Mouse (Mus musculus): ENCODE measurements at regions not wholly inside any gene's neighbourhood (a gene's known extent, or its start where the extent isn't known, plus 50 kb on each side); places are given as distances from the start of the nearest gene placed in this dataset.

- H3K9ac ChIP-seq: no peak overlapping the region
- peak; percentile 79 for DNase-seq
- ATAC-seq (ENCODE audit: insufficient read depth): peak; percentile 63
- H3K4me2 ChIP-seq: no peak overlapping the region
- peaks cover 7% of the 10 kb centered on the region; the same call in 1 of the 2 replicates for H3K4me1 ChIP-seq (ENCODE audit: insufficient read depth)
- no peak for TF ChIP-seq CTCF (IDR thresholded peaks at IDR 0.05; ENCODE audit: low read depth)
- H3K9me3 ChIP-seq (ENCODE audit: low read depth, low read length): no peaks in the 10 kb centered on the region
- peak overlapping the region; percentile 18; the same call in 1 of the 2 replicates for H3K27ac ChIP-seq (ENCODE audit: low read depth)
- WGBS: 24% methylated on average over 5 of the region's 5 CpGs
- no peaks in the 10 kb centered on the region for H3K27me3 ChIP-seq (ENCODE audit: insufficient read depth, low read length)
- H3K4me3 ChIP-seq (ENCODE audit: low read depth, low read length): no peak overlapping the region
- H3K36me3 ChIP-seq (ENCODE audit: insufficient read depth): no peaks in the 10 kb centered on the region
These were observed 192.3 kb downstream of the Gm5447 start for GRCm38 (mm10) chr13:31166286-31166685.

- ATAC-seq (ENCODE audit: insufficient read depth) (no peak), DNase-seq (peak; percentile 92)
- H3K27me3 ChIP-seq (ENCODE audit: insufficient read depth, low read length): no peaks in the 10 kb centered on the region
- H3K9me3 ChIP-seq (ENCODE audit: low read depth, low read length): no peaks in the 10 kb centered on the region
- H3K36me3 ChIP-seq (ENCODE audit: insufficient read depth): no peaks in the 10 kb centered on the region
- no peak overlapping the region for H3K4me2 ChIP-seq
- TF ChIP-seq CTCF (IDR thresholded peaks at IDR 0.05; ENCODE audit: low read depth): no peak
- peak overlapping the region; percentile 65; the same call in 1 of the 2 replicates for H3K27ac ChIP-seq (ENCODE audit: low read depth)
- H3K4me3 ChIP-seq (ENCODE audit: low read depth, low read length): no peak overlapping the region
- no peak overlapping the region for H3K9ac ChIP-seq
- H3K4me1 ChIP-seq (ENCODE audit: insufficient read depth): peaks cover 7% of the 10 kb centered on the region; the same call in 1 of the 2 replicates
- WGBS: 36% methylated on average over 2 of the region's 2 CpGs
These were observed 194.8 kb downstream of the Gm5447 start for GRCm38 (mm10) chr13:31168854-31169253.

GRCm38 (mm10) chr13:31171751-31172150 lies 197.7 kb downstream of the Gm5447 start:
- DNase-seq (peak; percentile 61), ATAC-seq (ENCODE audit: insufficient read depth) (no peak)
- H3K4me1 ChIP-seq (ENCODE audit: insufficient read depth): no peaks in the 10 kb centered on the region
- H3K36me3 ChIP-seq (ENCODE audit: insufficient read depth): no peaks in the 10 kb centered on the region
- H3K9ac ChIP-seq: no peak overlapping the region
- WGBS: 52% methylated on average over 2 of the region's 2 CpGs
- H3K9me3 ChIP-seq (ENCODE audit: low read depth, low read length): no peaks in the 10 kb centered on the region
- H3K27ac ChIP-seq (ENCODE audit: low read depth): no peak overlapping the region
- TF ChIP-seq CTCF (IDR thresholded peaks at IDR 0.05; ENCODE audit: low read depth): no peak
- H3K4me2 ChIP-seq: no peak overlapping the region
- H3K4me3 ChIP-seq (ENCODE audit: low read depth, low read length): no peak overlapping the region
- no peaks in the 10 kb centered on the region for H3K27me3 ChIP-seq (ENCODE audit: insufficient read depth, low read length)

- H3K4me1 ChIP-seq (ENCODE audit: insufficient read depth): no peaks in the 10 kb centered on the region
- no peak for ATAC-seq (ENCODE audit: insufficient read depth)
- H3K36me3 ChIP-seq (ENCODE audit: insufficient read depth): no peaks in the 10 kb centered on the region
- DNase-seq: no peak
- no peak overlapping the region for H3K27ac ChIP-seq (ENCODE audit: low read depth)
- H3K9ac ChIP-seq: no peak overlapping the region
- WGBS: 87% methylated on average over 5 of the region's 5 CpGs
- no peak overlapping the region for H3K4me2 ChIP-seq
- H3K9me3 ChIP-seq (ENCODE audit: low read depth, low read length): no peaks in the 10 kb centered on the region
- no peak for TF ChIP-seq CTCF (IDR thresholded peaks at IDR 0.05; ENCODE audit: low read depth)
- H3K4me3 ChIP-seq (ENCODE audit: low read depth, low read length): no peak overlapping the region
- no peaks in the 10 kb centered on the region for H3K27me3 ChIP-seq (ENCODE audit: insufficient read depth, low read length)
These were observed 198.6 kb downstream of the Gm5447 start for GRCm38 (mm10) chr13:31172580-31172979.

GRCm38 (mm10) chr13:31177999-31178783 lies 204.2 kb downstream of the Gm5447 start:
- no peak overlapping the region for H3K4me2 ChIP-seq
- H3K9me3 ChIP-seq (ENCODE audit: low read depth, low read length): no peaks in the 10 kb centered on the region
- DNase-seq (peak; percentile 38), ATAC-seq (ENCODE audit: insufficient read depth) (peak; percentile 31; the same call in 1 of the 2 replicates)
- H3K9ac ChIP-seq: no peak overlapping the region
- no peaks in the 10 kb centered on the region for H3K36me3 ChIP-seq (ENCODE audit: insufficient read depth)
- no peak for TF ChIP-seq CTCF (IDR thresholded peaks at IDR 0.05; ENCODE audit: low read depth)
- 47% methylated on average over 5 of the region's 5 CpGs for WGBS
- no peak overlapping the region for H3K4me3 ChIP-seq (ENCODE audit: low read depth, low read length)
- no peaks in the 10 kb centered on the region for H3K27me3 ChIP-seq (ENCODE audit: insufficient read depth, low read length)
- H3K27ac ChIP-seq (ENCODE audit: low read depth): peak overlapping the region; percentile 47; the same call in 1 of the 2 replicates
- no peaks in the 10 kb centered on the region for H3K4me1 ChIP-seq (ENCODE audit: insufficient read depth)

- H3K27ac ChIP-seq (ENCODE audit: low read depth): peak overlapping the region; percentile 8; the same call in 1 of the 2 replicates
- TF ChIP-seq CTCF (IDR thresholded peaks at IDR 0.05; ENCODE audit: low read depth): no peak
- no peaks in the 10 kb centered on the region for H3K4me1 ChIP-seq (ENCODE audit: insufficient read depth)
- WGBS: 74% methylated on average over 3 of the region's 3 CpGs
- DNase-seq (peak; percentile 53), ATAC-seq (ENCODE audit: insufficient read depth) (no peak; the same call in 1 of the 2 replicates)
- no peaks in the 10 kb centered on the region for H3K36me3 ChIP-seq (ENCODE audit: insufficient read depth)
- H3K9ac ChIP-seq: no peak overlapping the region
- H3K9me3 ChIP-seq (ENCODE audit: low read depth, low read length): no peaks in the 10 kb centered on the region
- no peaks in the 10 kb centered on the region for H3K27me3 ChIP-seq (ENCODE audit: insufficient read depth, low read length)
- H3K4me3 ChIP-seq (ENCODE audit: low read depth, low read length): no peak overlapping the region
- H3K4me2 ChIP-seq: no peak overlapping the region
These were observed 205.0 kb downstream of the Gm5447 start for GRCm38 (mm10) chr13:31178964-31179363.

- DNase-seq: peak; percentile 34
- no peaks in the 10 kb centered on the region for H3K36me3 ChIP-seq (ENCODE audit: insufficient read depth)
- WGBS: 32% methylated on average over 12 of the region's 12 CpGs
- no peak overlapping the region for H3K4me2 ChIP-seq
- peak overlapping the region; percentile 8; the same call in 1 of the 2 replicates for H3K27ac ChIP-seq (ENCODE audit: low read depth)
- no peaks in the 10 kb centered on the region for H3K4me1 ChIP-seq (ENCODE audit: insufficient read depth)
- ATAC-seq (ENCODE audit: insufficient read depth): peak; percentile 63
- no peaks in the 10 kb centered on the region for H3K9me3 ChIP-seq (ENCODE audit: low read depth, low read length)
- TF ChIP-seq CTCF (IDR thresholded peaks at IDR 0.05; ENCODE audit: low read depth): no peak
- no peaks in the 10 kb centered on the region for H3K27me3 ChIP-seq (ENCODE audit: insufficient read depth, low read length)
- H3K9ac ChIP-seq: no peak overlapping the region
- no peak overlapping the region for H3K4me3 ChIP-seq (ENCODE audit: low read depth, low read length)
These were observed 205.5 kb downstream of the Gm5447 start for GRCm38 (mm10) chr13:31179407-31180001.
